Mouse (Mus musculus): ENCODE results near the gene Wdr61.

DNA sequence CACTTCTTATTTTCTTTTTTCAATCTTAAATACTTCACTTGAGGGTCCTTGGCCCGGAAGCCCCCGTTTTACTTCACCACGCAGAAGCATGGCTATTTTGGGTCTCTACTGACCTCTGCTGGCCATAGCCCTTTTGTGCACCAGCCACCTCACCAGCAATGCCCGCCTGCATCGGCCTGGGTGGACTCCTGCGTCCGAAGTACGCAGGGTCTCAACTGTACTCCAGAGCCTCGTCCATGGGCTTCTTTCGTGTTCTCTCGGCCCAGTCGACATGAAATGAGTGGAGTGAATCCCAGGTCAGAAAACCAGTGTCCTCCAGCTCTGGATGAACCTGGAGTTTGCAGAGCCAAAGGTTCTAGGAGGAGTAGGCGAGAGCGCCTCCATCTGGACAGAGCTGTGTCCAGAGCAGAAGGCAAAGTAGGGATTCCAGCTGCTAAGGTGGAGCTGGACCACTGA lies 57.8 kb downstream of the Wdr61 start:
- no peak for TF ChIP-seq POLR2A (IDR thresholded peaks at IDR 0.05; ENCODE audit: low read depth, low read length)
- peak; percentile 81; the same call in 1 of the 2 replicates for TF ChIP-seq CTCF (IDR thresholded peaks at IDR 0.05; ENCODE audit: extremely low read depth, insufficient read depth, insufficient read length, insufficient replicate concordance)
